Comparison of ENCODE assay signal across 24 mouse cellular contexts in genomic region chr9:60878051-60878557, GRCm38 (mm10).
A peak's percentile ranks its signal among the peaks of the same experiment; 100 is the strongest.
DNase-seq lines count a peak whose midpoint lies in the region; ATAC-seq and TF ChIP-seq lines count a peak whose summit lies in the region.
"Had no signal": no experiment of that assay in that cellular context is flagged by ENCODE, and none has a peak within 500 bp of the region (broad histone marks: within the 10 kb centered on the region; RNA-seq: fewer than 3 reads in every experiment).

No protein-coding gene starts in this region.

- WGBS in hindbrain, postnatal 0 days: 30% methylated on average over 8 of the region's 8 CpGs
- WGBS in hindbrain, embryonic 14.5 days: 35% methylated on average over 8 of the region's 8 CpGs
- 57% methylated on average over 8 of the region's 8 CpGs for WGBS in midbrain, embryonic 12.5 days
- 72% methylated on average over 8 of the region's 8 CpGs for WGBS in midbrain, embryonic 11.5 days
- 25% methylated on average over 8 of the region's 8 CpGs for WGBS in forebrain, embryonic 15.5 days
- 71% methylated on average over 8 of the region's 8 CpGs for whole genome bisulfite sequencing in kidney, embryonic 16.5 days

- H3K9ac ChIP-seq in hindbrain, postnatal 0 days (replicated peaks; ENCODE audit: low read length): no peak overlapping the region
- H3K9ac ChIP-seq in hindbrain, embryonic 14.5 days: no peak overlapping the region
- H3K9ac ChIP-seq in midbrain, embryonic 12.5 days (replicated peaks): no peak overlapping the region
- H3K9ac ChIP-seq in midbrain, embryonic 11.5 days (ENCODE audit: low read length): no peak overlapping the region
- H3K9ac ChIP-seq in forebrain, embryonic 15.5 days (replicated peaks): no peak overlapping the region
- H3K9ac ChIP-seq in kidney, embryonic 16.5 days (replicated peaks; ENCODE audit: low read length): no peak overlapping the region
- H3K9ac ChIP-seq: intestine, embryonic 15.5 days; limb, embryonic 12.5 days; liver, embryonic 15.5 days had no signal

- DNase-seq in hindbrain, postnatal 0 days (ENCODE audit: low spot score): peak; percentile 48
- no peak for DNase-seq in hindbrain, embryonic 14.5 days (ENCODE audit: low spot score)
- no peak for DNase-seq in midbrain, embryonic 11.5 days (ENCODE audit: low spot score, missing footprints)
- DNase-seq in brain, embryonic 14.5 days (ENCODE audit: low read depth): peak; percentile 92
- DNase-seq in cerebellum, adult 11-12 months: no peak
- DNase-seq: adrenal gland, postnatal 14 days; cerebellum, adult 18-20 months; cerebellum, postnatal 10 days; gastrocnemius, postnatal 14 days; heart, postnatal 14 days; kidney, adult 2 months; kidney, postnatal 14 days had no signal

- H3K4me1 ChIP-seq in hindbrain, postnatal 0 days (ENCODE audit: insufficient read depth, low read length): 0 out of 2 replicates have a peak, but pooled peaks cover 3% of the 10 kb centered on the region
- peaks cover 23% of the 10 kb centered on the region for H3K4me1 ChIP-seq in hindbrain, embryonic 14.5 days (replicated peaks; ENCODE audit: control insufficient read depth, insufficient read depth, low read length)
- peaks cover 36% of the 10 kb centered on the region for H3K4me1 ChIP-seq in midbrain, embryonic 12.5 days
- no peaks in the 10 kb centered on the region for H3K4me1 ChIP-seq in midbrain, embryonic 11.5 days (ENCODE audit: control insufficient read depth, insufficient read depth, low read length)
- H3K4me1 ChIP-seq in forebrain, embryonic 15.5 days: peaks cover 52% of the 10 kb centered on the region
- no peaks in the 10 kb centered on the region for H3K4me1 ChIP-seq in kidney, embryonic 16.5 days (ENCODE audit: insufficient read depth, low read length)
- H3K4me1 ChIP-seq: limb, embryonic 12.5 days; liver, embryonic 15.5 days had no signal

- no peaks in the 10 kb centered on the region for H3K36me3 ChIP-seq in hindbrain, postnatal 0 days (ENCODE audit: insufficient read depth, low read length)
- H3K36me3 ChIP-seq in hindbrain, embryonic 14.5 days (replicated peaks; ENCODE audit: control insufficient read depth, insufficient read depth): no peaks in the 10 kb centered on the region; the same call in 1 of the 2 replicates
- no peaks in the 10 kb centered on the region for H3K36me3 ChIP-seq in midbrain, embryonic 12.5 days
- no peaks in the 10 kb centered on the region for H3K36me3 ChIP-seq in midbrain, embryonic 11.5 days (ENCODE audit: control insufficient read depth, insufficient read depth, low read length)
- no peaks in the 10 kb centered on the region for H3K36me3 ChIP-seq in forebrain, embryonic 15.5 days
- H3K36me3 ChIP-seq in kidney, embryonic 16.5 days (ENCODE audit: insufficient read depth, low read length): peaks cover 21% of the 10 kb centered on the region; the same call in 1 of the 2 replicates
- H3K36me3 ChIP-seq: G1E; liver, embryonic 15.5 days had no signal

- no peak overlapping the region for H3K4me2 ChIP-seq in hindbrain, postnatal 0 days (ENCODE audit: low read depth, low read length)
- H3K4me2 ChIP-seq in hindbrain, embryonic 14.5 days (replicated peaks): no peak overlapping the region
- no peak overlapping the region for H3K4me2 ChIP-seq in midbrain, embryonic 12.5 days (replicated peaks)
- no peak overlapping the region for H3K4me2 ChIP-seq in midbrain, embryonic 11.5 days
- no peak overlapping the region for H3K4me2 ChIP-seq in forebrain, embryonic 15.5 days (replicated peaks)
- H3K4me2 ChIP-seq in kidney, embryonic 16.5 days (replicated peaks; ENCODE audit: low read depth, low read length): no peak overlapping the region
- H3K4me2 ChIP-seq: intestine, embryonic 15.5 days; limb, embryonic 12.5 days; liver, embryonic 15.5 days had no signal

- H3K9me3 ChIP-seq in hindbrain, postnatal 0 days (ENCODE audit: low read length): 0 out of 2 replicates have a peak, but pooled peaks cover 3% of the 10 kb centered on the region
- H3K9me3 ChIP-seq in hindbrain, embryonic 14.5 days (ENCODE audit: control insufficient read depth, low read length): no peaks in the 10 kb centered on the region
- H3K9me3 ChIP-seq in midbrain, embryonic 12.5 days: no peaks in the 10 kb centered on the region
- H3K9me3 ChIP-seq in midbrain, embryonic 11.5 days (ENCODE audit: control insufficient read depth, low read length): no peaks in the 10 kb centered on the region; the same call in 1 of the 2 replicates
- no peaks in the 10 kb centered on the region for H3K9me3 ChIP-seq in forebrain, embryonic 15.5 days
- no peaks in the 10 kb centered on the region for H3K9me3 ChIP-seq in kidney, embryonic 16.5 days (ENCODE audit: low read length)
- H3K9me3 ChIP-seq: G1E; intestine, embryonic 15.5 days; liver, embryonic 15.5 days had no signal

- TF ChIP-seq POLR2A in brain, embryonic 14.5 days (IDR thresholded peaks at IDR 0.05; ENCODE audit: borderline replicate concordance, extremely low read depth, insufficient read depth, insufficient read length, poor library complexity, severe bottlenecking): no peak

- H3K27me3 ChIP-seq in hindbrain, postnatal 0 days (ENCODE audit: insufficient read depth, low read length): no peaks in the 10 kb centered on the region
- no peaks in the 10 kb centered on the region for H3K27me3 ChIP-seq in hindbrain, embryonic 14.5 days (ENCODE audit: control insufficient read depth, insufficient read depth, low read length)
- no peaks in the 10 kb centered on the region; the same call in 1 of the 2 replicates for H3K27me3 ChIP-seq in midbrain, embryonic 12.5 days
- H3K27me3 ChIP-seq in midbrain, embryonic 11.5 days (ENCODE audit: control insufficient read depth, insufficient read depth, low read length): no peaks in the 10 kb centered on the region
- H3K27me3 ChIP-seq in forebrain, embryonic 15.5 days: no peaks in the 10 kb centered on the region
- no peaks in the 10 kb centered on the region for H3K27me3 ChIP-seq in kidney, embryonic 16.5 days (ENCODE audit: insufficient read depth, low read length)
- H3K27me3 ChIP-seq: intestine, embryonic 15.5 days; limb, embryonic 12.5 days; liver, embryonic 15.5 days had no signal

- peak; percentile 61 for TF ChIP-seq CTCF in hindbrain, postnatal 0 days (IDR thresholded peaks at IDR 0.05; ENCODE audit: low read depth)
- TF ChIP-seq CTCF in brain, embryonic 14.5 days (IDR thresholded peaks at IDR 0.05; ENCODE audit: borderline replicate concordance, extremely low read depth, insufficient read depth, insufficient read length): peak; percentile 25; the same call in 1 of the 2 replicates

- H3K4me3 ChIP-seq in hindbrain, postnatal 0 days (ENCODE audit: low read length): no peak overlapping the region
- no peak overlapping the region for H3K4me3 ChIP-seq in hindbrain, embryonic 14.5 days (replicated peaks; ENCODE audit: low read length)
- no peak overlapping the region for H3K4me3 ChIP-seq in midbrain, embryonic 12.5 days
- H3K4me3 ChIP-seq in midbrain, embryonic 11.5 days (ENCODE audit: low read depth, low read length): no peak overlapping the region
- H3K4me3 ChIP-seq in forebrain, embryonic 15.5 days: no peak overlapping the region
- H3K4me3 ChIP-seq in kidney, embryonic 16.5 days (ENCODE audit: low read length): no peak overlapping the region
- H3K4me3 ChIP-seq: erythroblast, embryonic 14.5 days; hindbrain, embryonic 10.5 days; intestine, embryonic 15.5 days; left cerebral cortex, adult 2 months; limb, embryonic 12.5 days; liver, embryonic 15.5 days had no signal

- H3K27ac ChIP-seq in hindbrain, postnatal 0 days: no peak overlapping the region
- no peak overlapping the region for H3K27ac ChIP-seq in hindbrain, embryonic 14.5 days
- peak overlapping the region; percentile 49 for H3K27ac ChIP-seq in midbrain, embryonic 12.5 days (replicated peaks)
- no peak overlapping the region for H3K27ac ChIP-seq in midbrain, embryonic 11.5 days (ENCODE audit: low read depth, low read length)
- H3K27ac ChIP-seq in forebrain, embryonic 15.5 days (replicated peaks): peak overlapping the region; percentile 82
- H3K27ac ChIP-seq in kidney, embryonic 16.5 days (ENCODE audit: low read length): no peak overlapping the region
- H3K27ac ChIP-seq: hindbrain, embryonic 10.5 days; intestine, embryonic 15.5 days; left cerebral cortex, adult 2 months; limb, embryonic 12.5 days; liver, embryonic 15.5 days; macrophage had no signal

- no peak; the same call in 1 of the 2 replicates for ATAC-seq in hindbrain, postnatal 0 days
- no peak for ATAC-seq in hindbrain, embryonic 14.5 days (ENCODE audit: low FRiP score)
- ATAC-seq in midbrain, embryonic 12.5 days (ENCODE audit: low FRiP score, low read depth): no peak
- ATAC-seq in midbrain, embryonic 11.5 days (ENCODE audit: low FRiP score): no peak
- peak; percentile 41 for ATAC-seq in forebrain, embryonic 15.5 days (replicated peaks)
- no peak for ATAC-seq in kidney, embryonic 16.5 days (ENCODE audit: low FRiP score, low TSS enrichment)
- ATAC-seq: hindbrain, embryonic 16.5 days; intestine, embryonic 15.5 days had no signal

Comparison
In these comparisons a context has a peak if more than half of its experiments do, and no peak if none do; other contexts are left out.
1. DNase-seq: peak in hindbrain, postnatal 0 days (single experiment) and brain, embryonic 14.5 days (single experiment); none in hindbrain, embryonic 14.5 days (single experiment), midbrain, embryonic 11.5 days (single experiment) and cerebellum, adult 11-12 months (single experiment).
2. H3K27ac ChIP-seq: peak in midbrain, embryonic 12.5 days (single experiment) and forebrain, embryonic 15.5 days (single experiment); none in hindbrain, postnatal 0 days (single experiment), hindbrain, embryonic 14.5 days (single experiment), midbrain, embryonic 11.5 days (single experiment) and kidney, embryonic 16.5 days (single experiment).